Mouse (Mus musculus): ENCODE results near the gene Polr2a.

DNA sequence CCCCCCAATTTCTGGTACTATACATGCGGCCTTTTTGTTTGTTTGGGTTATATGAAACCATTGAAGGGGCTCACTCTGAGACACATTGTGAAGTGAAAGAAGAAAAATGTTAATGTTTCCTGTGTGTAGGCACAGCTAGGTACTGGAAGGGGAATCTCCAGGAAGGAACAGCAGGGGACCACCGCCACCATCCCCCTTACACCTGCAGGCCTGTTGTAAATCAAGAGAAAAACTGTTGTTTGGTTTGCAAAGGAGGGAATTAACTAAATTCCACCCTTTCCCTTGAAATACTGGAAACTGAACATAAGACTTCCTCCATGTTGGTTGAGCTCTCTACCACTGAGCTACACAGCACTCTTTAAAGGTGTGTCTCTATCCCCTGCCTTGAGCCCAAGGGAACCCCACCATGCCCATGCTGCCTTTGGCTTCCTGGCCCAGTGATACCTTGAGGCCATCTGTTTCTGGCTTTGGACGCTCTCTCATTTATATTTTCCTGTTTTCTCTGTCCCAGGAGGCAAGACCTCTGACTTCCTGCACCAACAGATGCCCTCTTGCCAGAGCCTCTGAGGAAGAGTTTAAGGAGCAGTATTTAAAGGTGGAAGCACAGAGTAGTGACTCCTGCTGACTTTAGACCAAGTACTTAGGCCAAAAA lies 49.7 kb downstream of the Polr2a start:
- TF ChIP-seq CTCF (IDR thresholded peaks at IDR 0.05; ENCODE audit: low read depth): no peak
- no peak for TF ChIP-seq EP300 (IDR thresholded peaks at IDR 0.05; ENCODE audit: low read depth)

Data from liver, postnatal 0 days (tissue).